Mouse (Mus musculus): ENCODE results near the gene Sap18b. TPM values are rescaled to one million over a fixed set of nuclear protein-coding genes. Genes with fewer than 3 reads are reported as not detected.
A peak's percentile ranks its signal among the peaks of the same experiment; 100 is the strongest.

Sap18b gene
- polyA plus RNA-seq, 1 experiment, result 76.7 TPM

GRCm38 (mm10) chr8:95821266-95821665, 3.9 kb upstream of the Sap18b start:
- Histone ChIP-seq H3K36me3 (ENCODE audit: control insufficient read depth, insufficient read depth, low read length) (no peaks in the 10 kb centered on the region), H3K4me1 (ENCODE audit: control insufficient read depth, insufficient read depth, low read length) (no peaks in the 10 kb centered on the region), H3K4me3 (ENCODE audit: insufficient read depth, low read depth, low read length) (no peak overlapping the region), H3K27ac (ENCODE audit: insufficient read depth, low read depth, low read length) (no peak overlapping the region), H3K27me3 (replicated peaks; ENCODE audit: control insufficient read depth, insufficient read depth, low read length) (no peaks in the 10 kb centered on the region)
- TF ChIP-seq CTCF (conservative IDR thresholded peaks at IDR 0.05; ENCODE audit: insufficient read depth, insufficient read length, low read depth, low read length) (no peak), POLR2A (IDR thresholded peaks at IDR 0.05; ENCODE audit: low read depth, low read length) (no peak)
- WGBS, result 92% methylated on average over 6 of the region's 6 CpGs
- DNase-seq, result no peak

- Histone ChIP-seq H3K27me3 (replicated peaks; ENCODE audit: control insufficient read depth, insufficient read depth, low read length) (no peaks in the 10 kb centered on the region), H3K4me1 (ENCODE audit: control insufficient read depth, insufficient read depth, low read length) (no peaks in the 10 kb centered on the region), H3K27ac (ENCODE audit: insufficient read depth, low read depth, low read length) (no peak overlapping the region), H3K4me3 (ENCODE audit: insufficient read depth, low read depth, low read length) (no peak overlapping the region), H3K36me3 (ENCODE audit: control insufficient read depth, insufficient read depth, low read length) (no peaks in the 10 kb centered on the region)
- 88% methylated on average over 5 of the region's 5 CpGs for WGBS
- DNase-seq, result no peak
- TF ChIP-seq POLR2A (IDR thresholded peaks at IDR 0.05; ENCODE audit: low read depth, low read length) (no peak), CTCF (conservative IDR thresholded peaks at IDR 0.05; ENCODE audit: insufficient read depth, insufficient read length, low read depth, low read length) (no peak)
These were observed 3.0 kb upstream of the Sap18b start for GRCm38 (mm10) chr8:95822096-95822495.

- H3K36me3 ChIP-seq (ENCODE audit: control insufficient read depth, insufficient read depth, low read length), result no peaks in the 10 kb centered on the region
- no peak for DNase-seq
- 75% methylated on average over 3 of the region's 3 CpGs for WGBS
- H3K4me3 ChIP-seq (ENCODE audit: insufficient read depth, low read depth, low read length), result no peak overlapping the region
- H3K27ac ChIP-seq (ENCODE audit: insufficient read depth, low read depth, low read length), result no peak overlapping the region
- no peaks in the 10 kb centered on the region for H3K4me1 ChIP-seq (ENCODE audit: control insufficient read depth, insufficient read depth, low read length)
- no peaks in the 10 kb centered on the region for H3K27me3 ChIP-seq (replicated peaks; ENCODE audit: control insufficient read depth, insufficient read depth, low read length)
- TF ChIP-seq POLR2A (IDR thresholded peaks at IDR 0.05; ENCODE audit: low read depth, low read length) (no peak), CTCF (conservative IDR thresholded peaks at IDR 0.05; ENCODE audit: insufficient read depth, insufficient read length, low read depth, low read length) (no peak)
These were observed 2.4 kb upstream of the Sap18b start for GRCm38 (mm10) chr8:95822699-95823098.

- no peak for TF ChIP-seq CTCF (conservative IDR thresholded peaks at IDR 0.05; ENCODE audit: insufficient read depth, insufficient read length, low read depth, low read length)
- no peak for TF ChIP-seq POLR2A (IDR thresholded peaks at IDR 0.05; ENCODE audit: low read depth, low read length)
- Histone ChIP-seq H3K4me3 (ENCODE audit: insufficient read depth, low read depth, low read length) (no peak overlapping the region), H3K36me3 (ENCODE audit: control insufficient read depth, insufficient read depth, low read length) (no peaks in the 10 kb centered on the region), H3K4me1 (ENCODE audit: control insufficient read depth, insufficient read depth, low read length) (peaks cover 3% of the 10 kb centered on the region; the same call in 1 of the 2 replicates), H3K27ac (ENCODE audit: insufficient read depth, low read depth, low read length) (no peak overlapping the region), H3K27me3 (replicated peaks; ENCODE audit: control insufficient read depth, insufficient read depth, low read length) (no peaks in the 10 kb centered on the region)
- 85% methylated on average over 3 of the region's 3 CpGs for WGBS
- DNase-seq, result no peak
These were observed 5.0 kb downstream of the Sap18b start for GRCm38 (mm10) chr8:95830144-95830543.

- DNase-seq, result peak; percentile 87
- Histone ChIP-seq H3K27ac (ENCODE audit: insufficient read depth, low read depth, low read length) (no peak overlapping the region), H3K4me1 (ENCODE audit: control insufficient read depth, insufficient read depth, low read length) (peaks cover 3% of the 10 kb centered on the region; the same call in 1 of the 2 replicates), H3K36me3 (ENCODE audit: control insufficient read depth, insufficient read depth, low read length) (no peaks in the 10 kb centered on the region), H3K4me3 (ENCODE audit: insufficient read depth, low read depth, low read length) (no peak overlapping the region), H3K27me3 (replicated peaks; ENCODE audit: control insufficient read depth, insufficient read depth, low read length) (no peaks in the 10 kb centered on the region)
- TF ChIP-seq CTCF (conservative IDR thresholded peaks at IDR 0.05; ENCODE audit: insufficient read depth, insufficient read length, low read depth, low read length) (peak; percentile 94), POLR2A (IDR thresholded peaks at IDR 0.05; ENCODE audit: low read depth, low read length) (no peak)
- WGBS, result 16% methylated on average over 16 of the region's 16 CpGs
These were observed 7.7 kb downstream of the Sap18b start for GRCm38 (mm10) chr8:95832603-95833434.

GRCm38 (mm10) chr8:95833435-95833984, 8.4 kb downstream of the Sap18b start:
- no peaks in the 10 kb centered on the region for H3K27me3 ChIP-seq (replicated peaks; ENCODE audit: control insufficient read depth, insufficient read depth, low read length)
- TF ChIP-seq CTCF (conservative IDR thresholded peaks at IDR 0.05; ENCODE audit: insufficient read depth, insufficient read length, low read depth, low read length) (no peak), POLR2A (IDR thresholded peaks at IDR 0.05; ENCODE audit: low read depth, low read length) (no peak)
- peak; percentile 30 for DNase-seq
- H3K27ac ChIP-seq (ENCODE audit: insufficient read depth, low read depth, low read length), result no peak overlapping the region
- H3K4me1 ChIP-seq (ENCODE audit: control insufficient read depth, insufficient read depth, low read length), result peaks cover 3% of the 10 kb centered on the region; the same call in 1 of the 2 replicates
- no peak overlapping the region for H3K4me3 ChIP-seq (ENCODE audit: insufficient read depth, low read depth, low read length)
- WGBS, result under 1% methylated on average over 16 of the region's 16 CpGs
- H3K36me3 ChIP-seq (ENCODE audit: control insufficient read depth, insufficient read depth, low read length), result no peaks in the 10 kb centered on the region

- WGBS, result 86% methylated on average over 4 of the region's 4 CpGs
- TF ChIP-seq CTCF (conservative IDR thresholded peaks at IDR 0.05; ENCODE audit: insufficient read depth, insufficient read length, low read depth, low read length) (no peak), POLR2A (IDR thresholded peaks at IDR 0.05; ENCODE audit: low read depth, low read length) (no peak)
- no peak for DNase-seq
These were observed 10.7 kb downstream of the Sap18b start for GRCm38 (mm10) chr8:95835891-95836290.

More at GRCm38 (mm10) chr8:95835891-95836290, 10.7 kb downstream of the Sap18b start:
- Histone ChIP-seq H3K36me3 (ENCODE audit: control insufficient read depth, insufficient read depth, low read length) (no peaks in the 10 kb centered on the region), H3K4me3 (ENCODE audit: insufficient read depth, low read depth, low read length) (no peak overlapping the region), H3K4me1 (ENCODE audit: control insufficient read depth, insufficient read depth, low read length) (peaks cover 3% of the 10 kb centered on the region; the same call in 1 of the 2 replicates), H3K27ac (ENCODE audit: insufficient read depth, low read depth, low read length) (no peak overlapping the region), H3K27me3 (replicated peaks; ENCODE audit: control insufficient read depth, insufficient read depth, low read length) (no peaks in the 10 kb centered on the region)

All from kidney, adult 2 months (tissue).